Mouse (Mus musculus) spleen, adult 2 months (tissue): Measurements from ENCODE around the gene Adcy7. TPM values are rescaled to one million over a fixed set of nuclear protein-coding genes. Genes with fewer than 3 reads are reported as not detected.

Source experiments
- DNase-seq, 2 experiments: peaks; one replicate each; pipeline versions ENCODE4 v3.0.0 to v3.0.0-alpha.2; 2012 to 2021; ENCODE audit warnings: low spot score in 2 of 2, low read depth in 1 of 2
- H3K27ac ChIP-seq: fragments of 200-500 bp; 2 replicates; pipeline ENCODE4 v1.5.1; 2012; ENCODE audit warnings: low read length, inconsistent platforms; ENCODE audit not compliant: insufficient read depth
- H3K27me3 ChIP-seq: fragments of 200-500 bp; 2 replicates; pipeline ENCODE4 v1.6.1; 2012; ENCODE audit warnings: mild to moderate bottlenecking, moderate library complexity, low read length, inconsistent platforms; ENCODE audit not compliant: control insufficient read depth, insufficient read depth
- H3K36me3 ChIP-seq: fragments of 200-500 bp; 2 replicates; pipeline ENCODE4 v1.6.1; 2012; ENCODE audit warnings: mild to moderate bottlenecking, low read length, inconsistent platforms; ENCODE audit not compliant: control insufficient read depth, insufficient read depth
- H3K4me1 ChIP-seq: fragments of 200-500 bp; 2 replicates; pipeline ENCODE4 v1.6.1; 2011; ENCODE audit warnings: inconsistent platforms; ENCODE audit not compliant: control insufficient read depth, insufficient read depth, insufficient read length
- H3K4me3 ChIP-seq: fragments of 200-500 bp; 2 replicates; pipeline ENCODE4 v1.5.1; 2011; ENCODE audit warnings: mild to moderate bottlenecking, inconsistent platforms; ENCODE audit not compliant: insufficient read depth, insufficient read length; ENCODE audit errors: extremely low read depth
- CTCF ChIP-seq: fragments of 200-500 bp; IDR thresholded peaks from 2 replicates; pipeline ENCODE4 v1.5.1; 2011; ENCODE audit warnings: mild to moderate bottlenecking, inconsistent platforms; ENCODE audit not compliant: insufficient read depth, insufficient read length, insufficient replicate concordance; ENCODE audit errors: extremely low read depth
- POLR2A ChIP-seq: fragments of 200-500 bp; IDR thresholded peaks from 2 replicates; pipeline ENCODE4 v1.6.1; 2011; ENCODE audit warnings: low read depth, low read length, inconsistent platforms
- WGBS: fragments of 180-500 bp; shearing (Covaris S2); methylation state at CpG from one replicate; pipeline ENCODE4 v1.1.7; 2018; 5-methylcytosine and 5-hydroxymethylcytosine counted together
- polyA plus RNA-seq: library from polyadenylated mRNA; depleted of rRNA; stranded (reverse); fragments of >200 nt; gene quantifications from 2 replicates; pipeline ENCODE4 v1.2.3, GENCODE M21; 2012

Adcy7 gene
- polyA plus RNA-seq, 1 experiment: 76.9 TPM

GRCm38 (mm10) chr8:88339221-88339620, 67.0 kb downstream of the Adcy7 start:
- Histone ChIP-seq H3K27ac (no peak overlapping the region), H3K4me3 (no peak overlapping the region), H3K4me1 (no peaks in the 10 kb centered on the region), H3K27me3 (no peaks in the 10 kb centered on the region), H3K36me3 (peaks cover 30% of the 10 kb centered on the region)
- no peak for DNase-seq
- no peak for TF ChIP-seq POLR2A
- TF ChIP-seq CTCF: no peak
- 87% methylated on average over 3 of the region's 3 CpGs for WGBS

GRCm38 (mm10) chr8:88339887-88340695, 67.9 kb downstream of the Adcy7 start:
- Histone ChIP-seq H3K27me3 (no peaks in the 10 kb centered on the region), H3K27ac (no peak overlapping the region), H3K36me3 (peaks cover 35% of the 10 kb centered on the region), H3K4me3 (no peak overlapping the region), H3K4me1 (no peaks in the 10 kb centered on the region)
- 95% methylated on average over 2 of the region's 2 CpGs for WGBS
- TF ChIP-seq CTCF: no peak
- TF ChIP-seq POLR2A: no peak
- no peak for DNase-seq

DNA sequence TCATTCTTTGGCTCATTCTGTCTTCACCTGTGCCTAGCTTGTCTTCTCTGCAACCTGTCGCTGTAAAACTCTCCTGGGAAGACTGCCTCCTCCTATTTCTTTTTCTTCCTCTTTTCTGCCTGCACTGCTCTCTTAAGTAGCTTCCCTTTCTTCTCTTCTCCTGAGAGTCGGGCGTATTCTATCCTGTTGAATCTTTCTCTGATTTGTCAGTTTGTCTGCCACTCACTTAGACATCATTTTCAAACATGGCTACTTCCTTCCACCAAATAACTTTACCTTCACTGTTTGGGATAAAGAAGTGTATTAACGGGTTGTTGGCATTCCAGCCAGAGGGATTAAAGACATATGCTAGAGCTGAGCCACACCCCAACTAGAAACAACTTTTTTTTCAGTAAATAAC, 69.8 kb downstream of the Adcy7 start:
- no peak for DNase-seq
- TF ChIP-seq POLR2A (no peak), CTCF (no peak)
- no peaks in the 10 kb centered on the region for H3K27me3 ChIP-seq
- H3K27ac ChIP-seq: no peak overlapping the region
- peaks cover 48% of the 10 kb centered on the region for H3K36me3 ChIP-seq
- H3K4me1 ChIP-seq: no peaks in the 10 kb centered on the region
- 69% methylated on average over 4 of the region's 4 CpGs for WGBS
- H3K4me3 ChIP-seq: no peak overlapping the region

GRCm38 (mm10) chr8:88349046-88349445, 76.8 kb downstream of the Adcy7 start:
- WGBS: 68% methylated on average over 2 of the region's 2 CpGs
- no peak for DNase-seq
- H3K4me3 ChIP-seq: no peak overlapping the region
- no peaks in the 10 kb centered on the region for H3K4me1 ChIP-seq
- H3K27me3 ChIP-seq: no peaks in the 10 kb centered on the region
- H3K36me3 ChIP-seq: peaks cover 64% of the 10 kb centered on the region
- no peak overlapping the region for H3K27ac ChIP-seq
- TF ChIP-seq CTCF: no peak
- TF ChIP-seq POLR2A: no peak

- TF ChIP-seq CTCF (no peak), POLR2A (no peak)
- WGBS: 82% methylated on average over 5 of the region's 5 CpGs
- H3K27ac ChIP-seq: no peak overlapping the region
- no peak overlapping the region for H3K4me3 ChIP-seq
- H3K27me3 ChIP-seq: no peaks in the 10 kb centered on the region
- peaks cover 33% of the 10 kb centered on the region for H3K36me3 ChIP-seq
- peaks cover 4% of the 10 kb centered on the region; the same call in 1 of the 2 replicates for H3K4me1 ChIP-seq
- no peak for DNase-seq
These were observed 85.2 kb downstream of the Adcy7 start for GRCm38 (mm10) chr8:88357226-88357933.

GRCm38 (mm10) chr8:88357946-88358345, 85.7 kb downstream of the Adcy7 start:
- TF ChIP-seq CTCF (no peak), POLR2A (no peak)
- no peak for DNase-seq
- Histone ChIP-seq H3K36me3 (peaks cover 28% of the 10 kb centered on the region), H3K27ac (no peak overlapping the region), H3K27me3 (no peaks in the 10 kb centered on the region), H3K4me1 (peaks cover 7% of the 10 kb centered on the region; the same call in 1 of the 2 replicates), H3K4me3 (no peak overlapping the region)
- WGBS: 79% methylated on average over 5 of the region's 5 CpGs
